Mouse (Mus musculus) CH12.LX (cell line): ENCODE measurements at regions not wholly inside any gene's neighbourhood (a gene's known extent, or its start where the extent isn't known, plus 50 kb on each side); places are given as distances from the start of the nearest gene placed in this dataset.

Source experiments
- CTCF ChIP-seq, 2 experiments: IDR thresholded peaks in 1 of 2; conservative IDR thresholded peaks in 1 of 2; 2 replicates each; pipeline ENCODE4 v1.5.1; 2011 to 2012; ENCODE audit warnings: low read depth in 2 of 2, low read length in 2 of 2, improper control_type of control experiment in 1 of 2, inconsistent platforms in 1 of 2, mild to moderate bottlenecking in 1 of 2, moderate library complexity in 1 of 2
- EP300 ChIP-seq: IDR thresholded peaks from 2 replicates; pipeline ENCODE4 v1.6.1; 2011; ENCODE audit warnings: low read length, improper control_type of control experiment
- NRF1 ChIP-seq: IDR thresholded peaks from 2 replicates; pipeline ENCODE4 v1.6.1; 2014; ENCODE audit warnings: low read depth, mild to moderate bottlenecking, inconsistent platforms, low read length, improper control_type of control experiment, moderate library complexity
- POLR2A ChIP-seq: IDR thresholded peaks from 2 replicates; pipeline ENCODE4 v1.6.1; 2011; ENCODE audit warnings: low read depth, mild to moderate bottlenecking, improper control_type of control experiment, low read length
- USF1 ChIP-seq: IDR thresholded peaks from 2 replicates; pipeline ENCODE4 v1.6.1; 2014; ENCODE audit warnings: low read depth, mild to moderate bottlenecking, inconsistent platforms, low read length, improper control_type of control experiment
- USF2 ChIP-seq: conservative IDR thresholded peaks from 2 replicates; pipeline ENCODE4 v1.6.1; 2011; ENCODE audit warnings: low read depth, low read length, improper control_type of control experiment
- ZC3H11A ChIP-seq: IDR thresholded peaks from 2 replicates; pipeline ENCODE4 v1.6.1; 2012; ENCODE audit warnings: low read depth, mild to moderate bottlenecking, inconsistent platforms, low read length, improper control_type of control experiment

- no peak for TF ChIP-seq CTCF (conservative IDR thresholded peaks at IDR 0.05 in 1 of 2, IDR thresholded peaks at IDR 0.05 in 1 of 2; ENCODE audit: low read depth in 2 of 2, low read length in 2 of 2)
- TF ChIP-seq ZC3H11A: no peak
- TF ChIP-seq NRF1: no peak
- TF ChIP-seq POLR2A: no peak
- no peak for TF ChIP-seq EP300
- no peak for TF ChIP-seq USF2
- no peak for TF ChIP-seq USF1
Observed at GRCm38 (mm10) chr2:180828086-180828485, 51.4 kb upstream of the Bhlhe23 start.
